Mouse (Mus musculus) heart, embryonic 15.5 days (tissue): ENCODE measurements around the gene Tomm40l. TPM values are rescaled to one million over a fixed set of nuclear protein-coding genes. Genes with fewer than 3 reads are reported as not detected.
A peak's percentile ranks its signal among the peaks of the same experiment; 100 is the strongest.

Experiments used
- ATAC-seq: fragments of 200-750 bp; cut with Nextera tagmentation; replicated peaks from 2 replicates; pipeline ENCODE4 v1.8.0; 2017; ENCODE audit warnings: low read depth, moderate TSS enrichment; ENCODE audit not compliant: insufficient number of reproducible peaks, insufficient read depth, low FRiP score
- H3K27ac ChIP-seq: fragments of 300-500 bp; sonication (generic); 2 replicates; pipeline ENCODE4 v1.5.1; 2015; ENCODE audit warnings: mild to moderate bottlenecking, inconsistent platforms
- H3K27me3 ChIP-seq: fragments of 300-500 bp; sonication (generic); 2 replicates; pipeline ENCODE4 v1.6.1; 2015; ENCODE audit warnings: inconsistent platforms
- H3K36me3 ChIP-seq: fragments of 300-500 bp; sonication (generic); 2 replicates; pipeline ENCODE4 v1.6.1; 2015; ENCODE audit warnings: mild to moderate bottlenecking, inconsistent platforms
- H3K4me1 ChIP-seq: fragments of 300-500 bp; sonication (generic); replicated peaks from 2 replicates; pipeline ENCODE4 v1.6.1; 2015; ENCODE audit warnings: inconsistent platforms
- H3K4me2 ChIP-seq: fragments of 300-500 bp; sonication (generic); 2 replicates; pipeline ENCODE4 v1.6.1; 2015; ENCODE audit warnings: inconsistent platforms, mild to moderate bottlenecking, moderate library complexity
- H3K4me3 ChIP-seq: fragments of 300-500 bp; sonication (generic); 2 replicates; pipeline ENCODE4 v1.5.1; 2015; ENCODE audit warnings: mild to moderate bottlenecking, inconsistent platforms
- H3K9ac ChIP-seq: fragments of 300-500 bp; sonication (generic); 2 replicates; pipeline ENCODE4 v1.6.1; 2015; ENCODE audit warnings: mild to moderate bottlenecking, inconsistent platforms
- H3K9me3 ChIP-seq: fragments of 300-500 bp; sonication (generic); replicated peaks from 2 replicates; pipeline ENCODE4 v1.6.1; 2016; ENCODE audit warnings: inconsistent platforms
- WGBS: fragments of 180-500 bp; shearing (Covaris S2); methylation state at CpG from one replicate; pipeline ENCODE4 v1.1.7; 2015; ENCODE audit warnings: mixed read lengths; 5-methylcytosine and 5-hydroxymethylcytosine counted together
- polyA plus RNA-seq: library from polyadenylated mRNA; unstranded; fragments of >200 nt; fragmentation: Nextera tagmentation; extraction: Ambion mirVana; gene quantifications from 2 replicates; pipeline ENCODE4 v1.2.1, GENCODE M21; 2015

Tomm40l gene
- polyA plus RNA-seq, 1 experiment from 2014 or later: 55.6 TPM

DNA sequence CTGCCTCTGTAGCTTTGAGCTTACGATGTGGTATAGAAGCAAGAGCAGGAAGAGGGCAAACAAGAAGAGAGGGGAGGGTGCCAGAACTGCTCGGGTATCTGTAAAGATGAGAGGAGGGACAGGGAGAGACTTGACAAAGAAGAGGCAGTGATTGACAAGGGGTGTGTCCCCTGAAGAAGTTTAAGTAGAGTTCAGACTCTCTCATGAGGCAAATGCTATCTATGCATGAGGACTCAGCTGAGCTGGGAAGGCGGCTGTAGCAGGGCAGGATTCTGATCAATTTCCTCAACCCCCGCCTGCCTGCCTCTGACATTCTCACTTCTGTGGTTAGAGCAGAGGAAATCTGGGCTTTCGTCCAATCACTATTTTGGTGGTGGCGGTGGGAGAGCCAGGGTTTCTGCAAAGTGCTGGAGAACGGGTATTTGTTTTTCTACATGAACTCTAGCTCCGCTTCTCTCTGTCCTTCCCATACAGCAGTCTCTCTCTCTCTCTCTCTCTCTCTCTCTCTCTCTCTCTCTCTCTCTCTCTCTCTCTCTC lies 40.3 kb upstream of the Tomm40l start:
- Histone ChIP-seq H3K9ac (peak overlapping the region; percentile 34; the same call in 1 of the 2 replicates), H3K36me3 (no peaks in the 10 kb centered on the region; the same call in 1 of the 2 replicates), H3K27ac (peak overlapping the region; percentile 96), H3K9me3 (no peaks in the 10 kb centered on the region), H3K4me1 (peaks cover 23% of the 10 kb centered on the region), H3K4me2 (peak overlapping the region; percentile 67), H3K4me3 (peak overlapping the region; percentile 34), H3K27me3 (no peaks in the 10 kb centered on the region)
- WGBS: 1% methylated on average over 8 of the region's 8 CpGs
- ATAC-seq: peak; percentile 83

DNA sequence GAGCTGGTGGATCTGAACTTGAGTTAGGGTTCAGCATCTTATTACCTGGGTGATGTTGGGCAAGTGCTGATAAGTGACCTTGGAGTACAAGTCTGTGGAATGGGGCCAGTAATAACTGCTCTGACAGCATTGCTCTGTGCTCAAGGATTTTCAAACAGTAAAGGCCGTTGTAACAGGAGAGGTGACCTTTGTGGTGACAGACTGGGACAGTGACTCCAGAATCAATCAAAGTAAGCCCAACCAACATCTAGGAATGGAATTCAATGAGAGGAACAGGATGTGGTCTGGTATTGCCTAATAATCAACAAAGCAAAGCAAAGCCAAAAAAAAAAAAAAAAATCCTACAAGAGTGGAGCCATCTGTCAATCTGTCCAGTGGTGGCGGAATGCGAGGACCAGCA lies 38.0 kb upstream of the Tomm40l start:
- 67% methylated on average over 3 of the region's 3 CpGs for WGBS
- Histone ChIP-seq H3K27ac (no peak overlapping the region), H3K4me2 (no peak overlapping the region), H3K4me3 (no peak overlapping the region), H3K9me3 (no peaks in the 10 kb centered on the region), H3K9ac (no peak overlapping the region), H3K36me3 (no peaks in the 10 kb centered on the region; the same call in 1 of the 2 replicates), H3K27me3 (no peaks in the 10 kb centered on the region), H3K4me1 (peaks cover 23% of the 10 kb centered on the region)
- ATAC-seq: no peak

DNA sequence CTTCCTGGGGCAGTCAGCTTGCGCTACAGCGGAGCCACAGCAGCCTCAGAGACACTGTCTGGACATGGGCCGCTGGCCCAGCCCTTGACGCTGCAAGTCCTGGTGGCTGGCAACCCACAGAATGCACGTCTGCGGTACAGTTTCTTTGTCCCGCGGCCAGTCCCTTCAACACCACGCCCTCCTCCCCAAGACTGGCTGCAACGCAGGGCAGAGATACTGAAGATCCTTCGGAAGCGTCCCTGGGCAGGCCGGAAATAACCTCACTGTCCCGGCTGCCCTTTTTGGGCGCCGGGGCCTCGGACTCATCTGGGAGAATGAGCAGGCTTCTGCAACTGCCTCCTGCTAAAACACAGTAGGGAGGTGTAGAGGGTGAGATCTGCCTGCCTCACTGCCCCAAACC lies 36.6 kb upstream of the Tomm40l start:
- no peak overlapping the region for H3K9ac ChIP-seq
- H3K27ac ChIP-seq: no peak overlapping the region
- no peak for ATAC-seq
- no peak overlapping the region for H3K4me2 ChIP-seq
- H3K4me3 ChIP-seq: no peak overlapping the region
- H3K9me3 ChIP-seq: no peaks in the 10 kb centered on the region
- H3K4me1 ChIP-seq: peaks cover 21% of the 10 kb centered on the region
- no peaks in the 10 kb centered on the region for H3K27me3 ChIP-seq
- no peaks in the 10 kb centered on the region; the same call in 1 of the 2 replicates for H3K36me3 ChIP-seq
- 55% methylated on average over 17 of the region's 17 CpGs for WGBS

DNA sequence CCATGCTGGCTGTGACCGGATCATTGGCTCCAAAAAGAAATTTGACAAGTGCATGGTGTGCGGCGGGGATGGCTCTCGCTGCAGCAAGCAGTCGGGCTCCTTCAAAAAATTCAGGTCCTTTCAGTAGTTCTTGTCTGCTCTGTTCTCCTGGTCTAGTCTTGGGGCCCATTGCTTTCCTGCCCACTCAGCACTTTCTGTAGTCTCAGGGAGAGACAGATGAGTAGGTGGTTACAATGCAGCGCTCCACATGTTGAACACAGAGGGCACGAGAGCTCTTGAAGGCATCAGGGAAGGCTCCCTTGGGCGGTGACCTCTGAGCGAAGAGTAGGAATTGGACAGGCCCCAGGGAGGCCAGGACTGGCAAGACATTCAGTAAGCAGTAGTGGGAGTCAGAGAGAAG lies 35.5 kb upstream of the Tomm40l start:
- no peaks in the 10 kb centered on the region; the same call in 1 of the 2 replicates for H3K36me3 ChIP-seq
- 83% methylated on average over 9 of the region's 9 CpGs for WGBS
- H3K9ac ChIP-seq: no peak overlapping the region
- no peak overlapping the region for H3K4me3 ChIP-seq
- ATAC-seq: no peak
- H3K4me2 ChIP-seq: no peak overlapping the region
- no peak overlapping the region for H3K27ac ChIP-seq
- peaks cover 17% of the 10 kb centered on the region for H3K4me1 ChIP-seq
- no peaks in the 10 kb centered on the region for H3K9me3 ChIP-seq
- H3K27me3 ChIP-seq: no peaks in the 10 kb centered on the region

DNA sequence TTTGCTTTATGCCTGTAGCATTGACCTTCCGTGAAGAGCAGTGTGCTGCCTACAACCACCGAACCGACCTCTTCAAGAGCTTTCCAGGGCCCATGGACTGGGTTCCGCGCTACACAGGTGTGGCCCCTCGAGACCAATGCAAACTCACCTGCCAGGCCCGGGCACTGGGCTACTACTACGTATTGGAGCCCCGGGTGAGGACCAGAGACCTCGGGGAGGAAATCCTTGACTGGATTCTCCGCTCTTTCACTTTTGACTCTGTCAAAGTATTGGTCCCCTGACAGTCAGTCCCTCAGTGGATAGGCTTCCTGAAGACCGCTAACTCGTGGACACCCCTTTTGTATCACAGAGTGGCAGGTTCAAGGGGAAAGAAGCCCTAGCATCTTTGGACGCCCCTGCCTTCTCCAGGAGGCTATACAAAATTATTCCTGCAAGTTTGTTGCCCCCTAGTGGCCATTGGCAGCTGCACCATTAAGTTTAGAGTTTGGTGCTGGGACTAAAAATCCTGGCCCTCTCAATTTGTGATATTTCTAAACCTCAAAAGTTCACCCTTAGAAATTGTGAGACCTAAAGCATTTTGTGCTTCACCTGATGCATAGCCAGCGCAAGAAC lies 34.7 kb upstream of the Tomm40l start:
- H3K27me3 ChIP-seq: no peaks in the 10 kb centered on the region
- no peaks in the 10 kb centered on the region; the same call in 1 of the 2 replicates for H3K36me3 ChIP-seq
- no peak overlapping the region for H3K27ac ChIP-seq
- H3K4me2 ChIP-seq: no peak overlapping the region
- H3K4me1 ChIP-seq: peaks cover 18% of the 10 kb centered on the region
- no peak overlapping the region for H3K4me3 ChIP-seq
- no peak for ATAC-seq
- no peak overlapping the region for H3K9ac ChIP-seq
- no peaks in the 10 kb centered on the region for H3K9me3 ChIP-seq
- WGBS: 53% methylated on average over 15 of the region's 15 CpGs

DNA sequence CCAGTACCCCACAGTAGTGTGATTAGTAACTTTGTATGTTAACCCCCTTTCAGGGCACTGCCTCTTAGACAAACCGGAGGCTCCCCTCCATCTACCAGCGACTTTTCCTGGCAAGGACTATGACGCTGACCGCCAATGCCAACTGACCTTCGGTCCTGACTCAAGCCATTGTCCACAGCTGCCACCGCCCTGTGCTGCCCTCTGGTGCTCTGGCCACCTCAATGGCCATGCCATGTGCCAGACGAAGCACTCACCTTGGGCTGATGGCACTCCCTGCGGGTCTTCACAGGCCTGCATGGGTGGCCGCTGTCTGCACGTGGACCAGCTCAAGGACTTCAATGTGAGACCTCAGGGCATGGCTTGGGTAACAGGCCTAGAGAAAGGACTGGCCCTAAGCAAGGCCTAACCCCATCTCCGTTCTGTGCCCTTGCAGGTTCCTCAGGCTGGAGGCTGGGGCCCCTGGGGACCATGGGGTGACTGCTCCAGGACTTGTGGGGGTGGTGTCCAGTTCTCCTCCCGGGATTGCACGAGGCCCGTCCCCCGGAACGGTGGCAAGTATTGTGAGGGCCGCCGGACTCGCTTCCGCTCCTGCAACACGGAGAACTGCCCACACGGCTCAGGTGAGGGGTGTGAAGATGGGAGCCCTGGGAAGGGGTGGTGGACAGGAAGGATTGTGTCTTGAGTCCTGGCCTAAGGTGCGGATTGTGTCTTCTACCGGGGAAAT lies 33.9 kb upstream of the Tomm40l start:
- ATAC-seq: no peak

DNA sequence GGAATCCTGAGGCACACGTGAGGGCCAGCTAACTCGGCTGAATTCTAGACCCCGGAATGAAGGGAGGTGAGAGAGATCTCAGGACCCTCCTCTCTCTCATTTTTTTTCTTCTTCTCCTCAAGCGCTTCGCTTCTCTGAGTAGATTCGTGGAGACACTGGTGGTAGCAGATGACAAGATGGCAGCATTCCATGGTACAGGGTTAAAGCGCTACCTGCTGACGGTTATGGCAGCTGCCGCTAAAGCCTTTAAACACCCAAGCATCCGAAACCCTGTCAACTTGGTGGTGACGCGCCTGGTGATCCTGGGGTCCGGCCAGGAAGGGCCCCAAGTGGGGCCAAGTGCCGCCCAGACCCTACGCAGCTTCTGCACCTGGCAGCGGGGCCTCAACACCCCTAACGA lies 30.1 kb upstream of the Tomm40l start:
- H3K27me3 ChIP-seq: peaks cover 3% of the 10 kb centered on the region; the same call in 1 of the 2 replicates
- no peaks in the 10 kb centered on the region for H3K36me3 ChIP-seq
- ATAC-seq: no peak
- peak overlapping the region; percentile 77 for H3K27ac ChIP-seq
- WGBS: 58% methylated on average over 17 of the region's 17 CpGs
- peak overlapping the region; percentile 43 for H3K9ac ChIP-seq
- H3K4me2 ChIP-seq: peak overlapping the region; percentile 63
- H3K9me3 ChIP-seq: no peaks in the 10 kb centered on the region
- peaks cover 42% of the 10 kb centered on the region for H3K4me1 ChIP-seq
- H3K4me3 ChIP-seq: peak overlapping the region; percentile 42

More for the DNA sequence above, 33.9 kb upstream of the Tomm40l start:
- H3K4me1 ChIP-seq: peaks cover 24% of the 10 kb centered on the region
- H3K27me3 ChIP-seq: no peaks in the 10 kb centered on the region
- no peak overlapping the region for H3K27ac ChIP-seq
- no peak overlapping the region for H3K4me2 ChIP-seq
- H3K4me3 ChIP-seq: no peak overlapping the region
- H3K9ac ChIP-seq: no peak overlapping the region
- WGBS: 85% methylated on average over 24 of the region's 24 CpGs
- H3K9me3 ChIP-seq: no peaks in the 10 kb centered on the region
- H3K36me3 ChIP-seq: no peaks in the 10 kb centered on the region; the same call in 1 of the 2 replicates

DNA sequence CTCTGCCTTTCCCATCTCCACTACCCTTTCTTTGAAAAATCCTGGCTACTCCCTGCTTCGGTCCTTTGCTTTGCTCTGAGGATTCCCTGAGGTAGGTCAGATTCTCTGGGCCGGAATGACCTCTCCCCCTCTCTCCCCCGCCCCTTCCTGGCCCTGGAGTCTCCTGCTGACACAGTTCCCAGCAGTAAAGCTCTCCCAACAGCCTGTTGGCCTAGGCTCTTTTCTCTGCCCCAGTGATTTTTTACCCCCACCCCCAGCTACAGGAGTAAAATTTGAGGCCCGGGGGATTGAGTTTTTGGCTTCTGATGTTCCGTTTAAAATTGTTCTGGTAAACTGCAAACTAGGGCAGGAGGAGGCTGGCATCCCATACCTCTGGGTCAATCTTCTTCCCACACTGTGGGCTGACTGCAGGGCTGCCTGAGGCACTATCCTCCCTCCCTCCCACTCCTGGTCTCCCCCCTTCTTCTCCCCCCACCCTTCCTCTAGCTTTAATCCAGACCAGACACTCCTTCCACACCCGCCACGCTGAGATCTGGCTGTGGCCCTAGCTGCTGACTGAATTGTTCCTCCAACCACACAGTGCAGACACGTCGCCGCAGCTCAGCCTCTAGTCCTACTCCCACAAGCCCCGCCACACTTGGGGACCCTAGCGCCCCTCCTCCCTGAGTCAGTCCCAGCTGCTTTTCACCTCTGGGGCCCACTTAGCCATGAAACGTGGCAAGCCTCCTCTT lies 29.4 kb upstream of the Tomm40l start:
- Histone ChIP-seq H3K4me2 (peak overlapping the region; percentile 63), H3K9ac (peak overlapping the region; percentile 43), H3K4me3 (peak overlapping the region; percentile 42), H3K4me1 (peaks cover 44% of the 10 kb centered on the region), H3K9me3 (no peaks in the 10 kb centered on the region), H3K27ac (peak overlapping the region; percentile 77), H3K36me3 (no peaks in the 10 kb centered on the region), H3K27me3 (peaks cover 3% of the 10 kb centered on the region; the same call in 1 of the 2 replicates)
- peak; percentile 27; the same call in 1 of the 2 replicates for ATAC-seq
- 20% methylated on average over 13 of the region's 13 CpGs for WGBS

DNA sequence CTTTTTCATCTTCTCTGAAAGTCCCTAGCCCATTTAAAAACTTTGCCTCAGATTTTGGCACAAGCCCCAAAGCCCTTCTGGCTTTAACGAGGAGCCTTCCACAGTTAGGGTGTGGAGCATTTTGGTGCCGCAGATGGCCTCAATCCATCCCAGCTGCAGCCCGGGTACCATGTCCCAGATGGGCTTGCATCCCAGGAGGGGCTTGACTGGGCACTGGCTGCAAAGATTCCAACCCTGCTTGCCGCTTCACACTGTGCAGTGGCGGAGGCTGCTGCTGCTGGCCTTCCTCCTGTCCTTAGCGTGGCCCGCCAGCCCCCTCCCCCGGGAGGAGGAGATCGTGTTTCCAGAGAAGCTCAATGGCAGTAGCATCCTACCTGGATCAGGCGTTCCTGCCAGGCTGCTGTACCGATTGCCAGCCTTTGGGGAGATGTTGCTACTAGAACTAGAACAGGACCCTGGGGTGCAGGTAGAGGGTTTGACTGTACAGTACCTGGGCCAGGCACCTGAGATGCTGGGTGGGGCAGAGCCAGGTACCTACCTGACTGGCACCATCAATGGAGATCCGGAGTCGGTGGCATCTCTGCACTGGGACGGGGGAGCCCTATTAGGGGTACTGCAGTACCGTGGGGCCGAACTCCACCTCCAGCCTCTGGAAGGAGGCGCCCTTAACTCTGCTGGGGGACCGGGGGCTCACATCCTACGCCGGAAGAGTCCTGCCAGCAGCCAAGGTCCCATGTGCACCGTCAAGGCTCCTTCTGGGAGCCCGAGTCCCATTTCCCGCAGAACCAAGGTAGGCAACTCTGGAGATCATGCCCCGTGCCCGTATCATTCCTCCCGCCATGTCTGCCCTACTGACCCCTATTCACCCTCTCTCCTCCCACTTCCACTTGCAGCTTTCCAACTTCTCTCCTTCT lies 28.6 kb upstream of the Tomm40l start, which contains the start of gene Ndufs2:
Gene Ndufs2, minus strand, starts transcription at position 709 of the 914 bp plus-strand sequence.
- Histone ChIP-seq H3K4me3 (peak within 1 kb of the TSS; percentile 42), H3K36me3 (no peaks in the 10 kb centered on the region), H3K27me3 (peaks cover 3% of the 10 kb centered on the region; the same call in 1 of the 2 replicates), H3K9ac (peak within 1 kb of the TSS; percentile 43), H3K4me2 (peak within 1 kb of the TSS; percentile 63), H3K9me3 (no peaks in the 10 kb centered on the region), H3K27ac (peak within 1 kb of the TSS; percentile 77), H3K4me1 (peaks cover 48% of the 10 kb centered on the region)
- 22% methylated on average over 26 of the region's 26 CpGs for whole genome bisulfite sequencing
- ATAC-seq: no peak

DNA sequence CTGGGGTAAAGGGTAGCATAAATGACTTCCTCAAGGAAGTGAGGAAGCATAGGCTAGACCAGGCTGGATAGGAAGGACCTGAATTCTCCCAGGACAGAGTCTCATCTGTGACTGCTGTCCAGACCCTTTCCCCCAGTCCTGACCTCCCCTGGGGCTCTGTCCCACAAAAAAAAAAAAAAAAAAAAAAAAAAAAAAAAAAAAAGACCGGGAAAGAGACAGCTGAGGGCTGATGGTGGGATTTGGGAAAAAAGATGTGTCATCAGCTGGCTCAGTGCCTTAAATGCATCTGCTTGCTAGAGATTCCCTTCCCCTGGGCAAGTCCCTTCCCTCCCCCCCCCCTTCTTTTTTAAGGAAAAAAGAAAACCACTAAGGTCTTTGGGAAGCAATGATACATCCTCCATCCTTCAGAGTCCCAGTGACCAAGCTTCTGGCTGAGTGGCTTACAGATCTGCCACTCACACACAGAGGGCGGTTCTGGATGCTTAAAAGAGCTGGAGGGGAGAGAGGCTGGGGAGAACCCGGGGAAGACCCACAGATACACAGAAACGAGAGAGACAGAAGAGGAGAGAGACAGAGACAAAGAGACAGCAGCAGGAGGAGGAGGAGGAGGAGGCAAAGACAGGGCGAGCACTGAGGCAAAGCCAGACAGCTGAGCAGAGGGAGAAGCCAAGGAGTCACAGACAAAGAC lies 27.7 kb upstream of the Tomm40l start, which contains the start of gene Adamts4:
Gene Adamts4, plus strand, starts transcription at position 509 of the 688 bp plus-strand sequence.
- Histone ChIP-seq H3K27me3 (peaks cover 3% of the 10 kb centered on the region; the same call in 1 of the 2 replicates), H3K4me3 (peak within 1 kb of the TSS; percentile 42), H3K36me3 (peaks cover 7% of the 10 kb centered on the region; the same call in 1 of the 2 replicates), H3K4me2 (peak within 1 kb of the TSS; percentile 63), H3K9ac (peak within 1 kb of the TSS; percentile 43), H3K4me1 (peaks cover 57% of the 10 kb centered on the region), H3K27ac (peak within 1 kb of the TSS; percentile 93), H3K9me3 (no peaks in the 10 kb centered on the region)
- ATAC-seq: no peak
- 20% methylated on average over 5 of the region's 5 CpGs for WGBS
